Comparison of ENCODE assay signal across 8 mouse cellular contexts in genomic region chr13:20090133-20090710, GRCm38 (mm10). TPM values are rescaled to one million over a fixed set of nuclear protein-coding genes. Genes with fewer than 3 reads are reported as not detected.
DNase-seq lines count a peak whose midpoint lies in the region; ATAC-seq and TF ChIP-seq lines count a peak whose summit lies in the region.

Gene Elmo1 (plus strand): TSS chr13:20090596.

- H3K9me3 ChIP-seq in hindbrain, embryonic 14.5 days (ENCODE audit: control insufficient read depth, low read length): no peaks in the 10 kb centered on the region

- peak within 1 kb of the TSS; percentile 98 for H3K4me2 ChIP-seq in hindbrain, embryonic 14.5 days (replicated peaks)

- H3K9ac ChIP-seq in hindbrain, embryonic 14.5 days: peak within 1 kb of the TSS; percentile 77

- peak; percentile 92 for DNase-seq in ZHBTc4 (ENCODE audit: low read depth, low spot score)
- peak; percentile 81 for DNase-seq in gastrocnemius, adult 2 months
- peak; percentile 68 for DNase-seq in hindbrain, embryonic 14.5 days (ENCODE audit: low spot score)
- peak; percentile 27 to 48 for DNase-seq in layer of hippocampus, postnatal 36 days
- DNase-seq in lung, postnatal 14 days: peak; percentile 79
- peak; percentile 85 for DNase-seq in retina, embryonic 14.5 days (ENCODE audit: low spot score)
- peak; percentile 74 for DNase-seq in urinary bladder, postnatal 14 days (ENCODE audit: low spot score)

- peak within 1 kb of the TSS; percentile 97 for H3K27ac ChIP-seq in cortical plate, adult 2 months (ENCODE audit: insufficient read depth, low read length)
- peak within 1 kb of the TSS; percentile 90 for H3K27ac ChIP-seq in gastrocnemius, adult 2 months
- peak within 1 kb of the TSS; percentile 75 for H3K27ac ChIP-seq in hindbrain, embryonic 14.5 days

- TF ChIP-seq POLR2A in cortical plate, adult 2 months (IDR thresholded peaks at IDR 0.05; ENCODE audit: extremely low read depth, insufficient read depth, low read length): no peak

- peak within 1 kb of the TSS; percentile 85 for H3K4me3 ChIP-seq in cortical plate, adult 2 months (ENCODE audit: insufficient read depth, low read length)
- H3K4me3 ChIP-seq in gastrocnemius, adult 2 months: peak within 1 kb of the TSS; percentile 75
- H3K4me3 ChIP-seq in hindbrain, embryonic 14.5 days (replicated peaks; ENCODE audit: low read length): peak within 1 kb of the TSS; percentile 65

- peak; percentile 83 for ATAC-seq in hindbrain, embryonic 14.5 days (ENCODE audit: low FRiP score)

- peak; percentile 29; the same call in 1 of the 2 replicates for TF ChIP-seq CTCF in cortical plate, adult 2 months (IDR thresholded peaks at IDR 0.05; ENCODE audit: extremely low read depth, insufficient read depth, low read length)
- peak; percentile 57 for TF ChIP-seq CTCF in gastrocnemius, adult 2 months (IDR thresholded peaks at IDR 0.05)

- peaks cover 3% of the 10 kb centered on the region; the same call in 1 of the 2 replicates for H3K4me1 ChIP-seq in cortical plate, adult 2 months (ENCODE audit: control insufficient read depth, insufficient read depth, low read length)
- no peaks in the 10 kb centered on the region for H3K4me1 ChIP-seq in hindbrain, embryonic 14.5 days (replicated peaks; ENCODE audit: control insufficient read depth, insufficient read depth, low read length)

- H3K27me3 ChIP-seq in hindbrain, embryonic 14.5 days (ENCODE audit: control insufficient read depth, insufficient read depth, low read length): peaks cover 7% of the 10 kb centered on the region

- 0% methylated on average over 49 of the region's 49 CpGs for WGBS in hindbrain, embryonic 14.5 days

- intact Hi-C loops in gastrocnemius, adult 2 months (cut with DNase I): loop anchor here (5.0 kb wide), 2 partner anchors 97 to 182 kb away; no protein-coding TSS in a partner anchor

- H3K36me3 ChIP-seq in hindbrain, embryonic 14.5 days (replicated peaks; ENCODE audit: control insufficient read depth, insufficient read depth): no peaks in the 10 kb centered on the region

RNA-seq across cellular contexts. Expression of gene Elmo1, which starts in this region (rescaled TPM):
- polyA plus RNA-seq in cortical plate, adult 2 months (2012; rRNA removed): 49.5 and 56.1 TPM in 2 replicates
- total RNA-seq in gastrocnemius, adult 2 months (2021): 1 to 10 TPM; 4.1 to 4.3 TPM
- 41.9 and 50.6 TPM in 2 replicates for polyA plus RNA-seq in hindbrain, embryonic 14.5 days (2014; fragmentation: Nextera tagmentation; extraction: Ambion mirVana)
- total RNA-seq in layer of hippocampus, postnatal 36 days (2021): 10 to 100 TPM; 24.6 to 29.2 TPM

Comparison
In these comparisons a context has a peak if more than half of its experiments do, and no peak if none do; other contexts are left out.
1. Peak in every context shown above with its lines: DNase-seq, ATAC-seq, H3K4me3 ChIP-seq and H3K27ac ChIP-seq.
2. RNA of gene Elmo1 (total RNA-seq): 24.6 to 29.2 TPM in layer of hippocampus, postnatal 36 days; 4.1 to 4.3 TPM in gastrocnemius, adult 2 months; every median in the first group is over 4 times any median in the second.
3. DNase-seq: peak in every context shown above with its lines; median percentile 92 in ZHBTc4; 85 in retina, embryonic 14.5 days; 81 in gastrocnemius, adult 2 months; 79 in lung, postnatal 14 days; 74 in urinary bladder, postnatal 14 days; 68 in hindbrain, embryonic 14.5 days; 38 in layer of hippocampus, postnatal 36 days.